Mouse (Mus musculus): ENCODE results near the gene Ipo11. TPM values are rescaled to one million over a fixed set of nuclear protein-coding genes. Genes with fewer than 3 reads are reported as not detected.

Gene Ipo11
- polyA plus RNA-seq, 2 experiments: 15.3 to 35.2 TPM

GRCm38 (mm10) chr13:106884249-106884648 lies 52.5 kb downstream of the Ipo11 start:
- ATAC-seq (ENCODE audit: insufficient read depth): no peak
- H3K27ac ChIP-seq: no peak overlapping the region
- H3K9me3 ChIP-seq (ENCODE audit: control insufficient read depth, low read length): no peaks in the 10 kb centered on the region
- H3K36me3 ChIP-seq (replicated peaks; ENCODE audit: control insufficient read depth, insufficient read depth, low read depth): peaks cover 11% of the 10 kb centered on the region
- H3K4me3 ChIP-seq (ENCODE audit: insufficient read depth in 1 of 2, low read depth in 2 of 2, low read length in 2 of 2): no peak overlapping the region
- no peak for DNase-seq (ENCODE audit: low read depth in 3 of 3, low spot score in 3 of 3)
- TF ChIP-seq CTCF (IDR thresholded peaks at IDR 0.05; ENCODE audit: low read depth) (no peak), EP300 (IDR thresholded peaks at IDR 0.05; ENCODE audit: low read depth) (no peak)
- H3K4me1 ChIP-seq (replicated peaks; ENCODE audit: control insufficient read depth in 2 of 2, insufficient read depth in 2 of 2, low read length in 1 of 2): peaks cover 3 to 14% of the 10 kb centered on the region in 2 experiments
- H3K27me3 ChIP-seq (ENCODE audit: control insufficient read depth, insufficient read depth, low read length): no peaks in the 10 kb centered on the region
- no peak overlapping the region for H3K9ac ChIP-seq (replicated peaks)
- WGBS (ENCODE audit: insufficient replicate concordance): 78% methylated on average over 4 of the region's 4 CpGs
- H3K4me2 ChIP-seq (ENCODE audit: low read depth): no peak overlapping the region

GRCm38 (mm10) chr13:106876278-106876677 lies 60.5 kb downstream of the Ipo11 start:
- H3K27me3 ChIP-seq (ENCODE audit: control insufficient read depth, insufficient read depth, low read length): no peaks in the 10 kb centered on the region
- H3K36me3 ChIP-seq (replicated peaks; ENCODE audit: control insufficient read depth, insufficient read depth, low read depth): peaks cover 4% of the 10 kb centered on the region
- WGBS (ENCODE audit: insufficient replicate concordance): 71% methylated on average over 1 of the region's 1 CpGs
- no peaks in the 10 kb centered on the region for H3K4me1 ChIP-seq (replicated peaks; ENCODE audit: control insufficient read depth in 2 of 2, insufficient read depth in 2 of 2, low read length in 1 of 2)
- no peak overlapping the region for H3K9ac ChIP-seq (replicated peaks)
- no peak for TF ChIP-seq EP300 (IDR thresholded peaks at IDR 0.05; ENCODE audit: low read depth)
- TF ChIP-seq CTCF (IDR thresholded peaks at IDR 0.05; ENCODE audit: low read depth): peak; percentile 84
- peak in 1 of 3 experiments; percentile 20 for DNase-seq (ENCODE audit: low read depth in 3 of 3, low spot score in 3 of 3)
- no peak overlapping the region for H3K4me2 ChIP-seq (ENCODE audit: low read depth)
- no peak overlapping the region for H3K4me3 ChIP-seq (ENCODE audit: insufficient read depth in 1 of 2, low read depth in 2 of 2, low read length in 2 of 2)
- no peaks in the 10 kb centered on the region for H3K9me3 ChIP-seq (ENCODE audit: control insufficient read depth, low read length)
- no peak overlapping the region for H3K27ac ChIP-seq
- ATAC-seq (ENCODE audit: insufficient read depth): peak; percentile 71

- TF ChIP-seq EP300 (IDR thresholded peaks at IDR 0.05; ENCODE audit: low read depth) (peak; percentile 87), CTCF (IDR thresholded peaks at IDR 0.05; ENCODE audit: low read depth) (no peak)
- peak; percentile 100 for ATAC-seq (ENCODE audit: insufficient read depth)
- Histone ChIP-seq H3K9me3 (ENCODE audit: control insufficient read depth, low read length) (no peaks in the 10 kb centered on the region), H3K27me3 (ENCODE audit: control insufficient read depth, insufficient read depth, low read length) (no peaks in the 10 kb centered on the region), H3K36me3 (replicated peaks; ENCODE audit: control insufficient read depth, insufficient read depth, low read depth) (peaks cover 11% of the 10 kb centered on the region), H3K27ac (peak overlapping the region; percentile 69), H3K9ac (replicated peaks) (peak overlapping the region; percentile 31; the same call in 1 of the 2 replicates), H3K4me1 (replicated peaks; ENCODE audit: control insufficient read depth in 2 of 2, insufficient read depth in 2 of 2, low read length in 1 of 2) (peaks cover 15 to 16% of the 10 kb centered on the region in 2 experiments), H3K4me2 (ENCODE audit: low read depth) (peak overlapping the region; percentile 47), H3K4me3 (ENCODE audit: insufficient read depth in 1 of 2, low read depth in 2 of 2, low read length in 2 of 2) (no peak overlapping the region)
- WGBS (ENCODE audit: insufficient replicate concordance): 11% methylated on average over 2 of the region's 2 CpGs
- DNase-seq (ENCODE audit: low read depth in 3 of 3, low spot score in 3 of 3): peak; percentile 74 to 79 (median 79)
Observed at GRCm38 (mm10) chr13:106865547-106865946, 71.2 kb downstream of the Ipo11 start.

- peaks cover 5% of the 10 kb centered on the region; the same call in 1 of the 2 replicates for H3K36me3 ChIP-seq (replicated peaks; ENCODE audit: control insufficient read depth, insufficient read depth, low read depth)
- H3K9ac ChIP-seq (replicated peaks): no peak overlapping the region
- H3K27me3 ChIP-seq (ENCODE audit: control insufficient read depth, insufficient read depth, low read length): no peaks in the 10 kb centered on the region
- no peaks in the 10 kb centered on the region for H3K9me3 ChIP-seq (ENCODE audit: control insufficient read depth, low read length)
- no peak overlapping the region for H3K4me2 ChIP-seq (ENCODE audit: low read depth)
- H3K27ac ChIP-seq: no peak overlapping the region
- TF ChIP-seq CTCF (IDR thresholded peaks at IDR 0.05; ENCODE audit: low read depth): no peak
- TF ChIP-seq EP300 (IDR thresholded peaks at IDR 0.05; ENCODE audit: low read depth): no peak
- DNase-seq (ENCODE audit: low read depth in 3 of 3, low spot score in 3 of 3) (no peak), ATAC-seq (ENCODE audit: insufficient read depth) (no peak)
- no peaks in the 10 kb centered on the region for H3K4me1 ChIP-seq (replicated peaks; ENCODE audit: control insufficient read depth in 2 of 2, insufficient read depth in 2 of 2, low read length in 1 of 2)
- no peak overlapping the region for H3K4me3 ChIP-seq (ENCODE audit: insufficient read depth in 1 of 2, low read depth in 2 of 2, low read length in 2 of 2)
- 83% methylated on average over 5 of the region's 5 CpGs for WGBS (ENCODE audit: insufficient replicate concordance)
Observed at GRCm38 (mm10) chr13:106858779-106859178, 78.0 kb downstream of the Ipo11 start.

GRCm38 (mm10) chr13:106856556-106856955 lies 80.2 kb downstream of the Ipo11 start:
- Histone ChIP-seq H3K27ac (no peak overlapping the region), H3K4me3 (ENCODE audit: insufficient read depth in 1 of 2, low read depth in 2 of 2, low read length in 2 of 2) (no peak overlapping the region), H3K36me3 (replicated peaks; ENCODE audit: control insufficient read depth, insufficient read depth, low read depth) (peaks cover 3% of the 10 kb centered on the region; the same call in 1 of the 2 replicates), H3K27me3 (ENCODE audit: control insufficient read depth, insufficient read depth, low read length) (no peaks in the 10 kb centered on the region), H3K4me2 (ENCODE audit: low read depth) (no peak overlapping the region), H3K9ac (replicated peaks) (no peak overlapping the region), H3K9me3 (ENCODE audit: control insufficient read depth, low read length) (no peaks in the 10 kb centered on the region), H3K4me1 (replicated peaks; ENCODE audit: control insufficient read depth in 2 of 2, insufficient read depth in 2 of 2, low read length in 1 of 2) (no peaks in the 10 kb centered on the region)
- TF ChIP-seq CTCF (IDR thresholded peaks at IDR 0.05; ENCODE audit: low read depth): no peak
- WGBS (ENCODE audit: insufficient replicate concordance): 74% methylated on average over 3 of the region's 3 CpGs
- DNase-seq (ENCODE audit: low read depth in 3 of 3, low spot score in 3 of 3) (no peak), ATAC-seq (ENCODE audit: insufficient read depth) (no peak)
